In the genomic region with DNA sequence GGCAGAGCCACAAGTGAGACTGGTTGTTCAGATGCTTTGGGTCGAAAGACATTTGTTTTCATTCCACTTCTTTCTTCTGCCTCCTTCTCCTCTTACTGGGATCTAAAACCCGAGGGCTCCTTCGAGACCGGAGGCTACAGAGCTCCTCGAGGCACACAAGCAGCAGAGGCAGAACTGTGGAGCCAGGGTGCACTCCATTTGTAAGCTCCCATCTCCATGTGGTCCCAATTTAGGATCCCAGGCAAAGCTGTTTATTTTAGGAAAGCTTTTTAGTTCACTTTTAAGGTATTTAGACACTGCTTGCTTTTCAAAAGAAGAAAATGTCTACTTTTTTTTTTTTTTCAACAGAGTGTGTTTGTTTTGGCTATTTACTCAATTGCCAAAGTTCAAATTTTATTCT, we compare ENCODE assay signal across 26 mouse cellular contexts. TPM values are rescaled to one million over a fixed set of nuclear protein-coding genes. Genes with fewer than 3 reads are reported as not detected.
"Had no signal": no experiment of that assay in that cellular context is flagged by ENCODE, and none has a peak within 500 bp of the region (broad histone marks: within the 10 kb centered on the region; RNA-seq: fewer than 3 reads in every experiment).

No protein-coding gene starts in this region.

- H3K4me2 ChIP-seq: heart, embryonic 12.5 days; hindbrain, embryonic 12.5 days; hindbrain, embryonic 14.5 days; kidney, embryonic 15.5 days; limb, embryonic 13.5 days; limb, embryonic 15.5 days; liver, embryonic 12.5 days had no signal

- H3K36me3 ChIP-seq: heart, embryonic 10.5 days; heart, embryonic 12.5 days; hindbrain, embryonic 10.5 days; kidney, embryonic 15.5 days; limb, embryonic 13.5 days; limb, embryonic 15.5 days; liver, embryonic 12.5 days had no signal

- H3K9ac ChIP-seq: heart, embryonic 12.5 days; hindbrain, embryonic 12.5 days; hindbrain, embryonic 14.5 days; kidney, embryonic 15.5 days; limb, embryonic 13.5 days; limb, embryonic 15.5 days; liver, embryonic 12.5 days; liver, embryonic 14.5 days had no signal

- DNase-seq: gastrocnemius, adult 2 months; gastrocnemius, postnatal 10 days; gastrocnemius, postnatal 25 days; heart, adult 2 months; heart, postnatal 10 days; heart, postnatal 4 days; kidney, adult 11 months; kidney, adult 2 months; kidney, adult 9 months; kidney, postnatal 14 days; kidney, postnatal 36 days had no signal

- H3K9me3 ChIP-seq: heart, embryonic 10.5 days; heart, embryonic 12.5 days; hindbrain, embryonic 10.5 days; hindbrain, embryonic 12.5 days; kidney, embryonic 15.5 days; limb, embryonic 13.5 days; limb, embryonic 15.5 days; liver, embryonic 12.5 days had no signal

- H3K4me1 ChIP-seq: heart, embryonic 10.5 days; heart, embryonic 12.5 days; hindbrain, embryonic 10.5 days; hindbrain, embryonic 12.5 days; kidney, embryonic 15.5 days; liver, embryonic 12.5 days had no signal

- H3K4me3 ChIP-seq: gastrocnemius, adult 2 months; heart, adult 2 months; heart, embryonic 10.5 days; heart, embryonic 12.5 days; hindbrain, embryonic 10.5 days; hindbrain, embryonic 12.5 days; kidney, embryonic 15.5 days; left cerebral cortex, adult 2 months; limb, embryonic 13.5 days; limb, embryonic 15.5 days; liver, embryonic 12.5 days had no signal

- H3K27ac ChIP-seq: gastrocnemius, adult 2 months; heart, adult 2 months; heart, embryonic 10.5 days; hindbrain, embryonic 10.5 days; hindbrain, embryonic 12.5 days; hindbrain, embryonic 14.5 days; hindbrain, postnatal 0 days; kidney, embryonic 15.5 days; kidney, postnatal 0 days; left cerebral cortex, adult 2 months; limb, embryonic 13.5 days; limb, embryonic 15.5 days; liver, embryonic 12.5 days; liver, embryonic 14.5 days had no signal

- ATAC-seq: hindbrain, postnatal 0 days; intestine, embryonic 16.5 days; liver, embryonic 12.5 days had no signal

- H3K27me3 ChIP-seq: hindbrain, embryonic 12.5 days; kidney, embryonic 15.5 days; limb, embryonic 13.5 days; liver, embryonic 12.5 days had no signal

RNA-seq across cellular contexts. Expression of gene Scg5, which starts 28.1 kb away (rescaled TPM):
- polyA plus RNA-seq: heart, adult 2 months; liver, embryonic 12.5 days had no signal

RNA-seq across cellular contexts. Expression of gene Grem1, which starts 42.4 kb away (rescaled TPM):
- polyA plus RNA-seq: heart, embryonic 12.5 days; liver, adult 2 months; liver, embryonic 14.5 days had no signal
